Mouse (Mus musculus): ENCODE data around the gene Ttll6. TPM values are rescaled to one million over a fixed set of nuclear protein-coding genes. Genes with fewer than 3 reads are reported as not detected.
"Not testable (repeated sequence)": the region's sequence is repeated elsewhere in the genome, so short reads cannot be mapped to it uniquely, and the experiment has no call there.

Gene Ttll6
- polyA plus RNA-seq, 2 experiments: 0.04 TPM; not detected in 1

DNA sequence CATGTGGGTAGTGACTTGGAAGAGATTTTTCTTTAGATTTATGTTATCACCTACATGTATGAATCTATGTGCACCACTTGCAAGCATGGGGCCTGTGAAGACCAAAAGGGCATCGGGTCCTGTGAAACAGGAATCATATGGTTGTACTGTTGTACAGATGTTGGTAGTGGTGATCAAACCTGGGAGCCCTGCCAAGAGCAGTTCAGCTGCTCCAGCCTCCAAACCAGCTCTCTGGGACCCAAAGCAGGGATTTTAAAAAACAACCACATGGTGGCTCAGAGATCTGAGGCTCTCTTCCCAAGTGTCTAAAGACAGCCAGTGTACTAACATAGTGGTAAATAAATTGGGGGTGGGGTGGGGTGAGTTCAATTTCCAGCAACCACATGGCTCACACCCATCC, 25.2 kb upstream of the Ttll6 start:
- Histone ChIP-seq H3K9me3 (ENCODE audit: control insufficient read depth, low read length) (no peaks in the 10 kb centered on the region), H3K27ac (replicated peaks; ENCODE audit: low read depth, low read length) (no peak overlapping the region), H3K4me3 (replicated peaks; ENCODE audit: low read length) (no peak overlapping the region), H3K36me3 (ENCODE audit: control insufficient read depth, insufficient read depth, low read length) (no peaks in the 10 kb centered on the region), H3K27me3 (ENCODE audit: control insufficient read depth, insufficient read depth, low read length) (no peaks in the 10 kb centered on the region), H3K4me2 (replicated peaks; ENCODE audit: low read depth, low read length, severe bottlenecking) (no peak overlapping the region), H3K9ac (ENCODE audit: low read depth, low read length, severe bottlenecking) (no peak overlapping the region), H3K4me1 (ENCODE audit: control insufficient read depth, insufficient read depth, low read length) (no peaks in the 10 kb centered on the region)
- ATAC-seq (ENCODE audit: low FRiP score, low read depth): no peak
- WGBS: 46% methylated on average over 1 of the region's 1 CpGs
- peak; percentile 55 for DNase-seq (ENCODE audit: low spot score)
- no peak for TF ChIP-seq POLR2A (IDR thresholded peaks at IDR 0.05; ENCODE audit: borderline replicate concordance, extremely low read depth, insufficient read depth, insufficient read length)

GRCm38 (mm10) chr11:96110950-96111349, 22.6 kb upstream of the Ttll6 start:
- not testable (repeated sequence) for H3K27ac ChIP-seq (replicated peaks; ENCODE audit: low read depth, low read length); H3K36me3 ChIP-seq (ENCODE audit: control insufficient read depth, insufficient read depth, low read length); H3K9ac ChIP-seq (ENCODE audit: low read depth, low read length, severe bottlenecking); H3K4me1 ChIP-seq (ENCODE audit: control insufficient read depth, insufficient read depth, low read length); DNase-seq (ENCODE audit: low spot score); H3K9me3 ChIP-seq (ENCODE audit: control insufficient read depth, low read length); H3K4me3 ChIP-seq (replicated peaks; ENCODE audit: low read length); H3K4me2 ChIP-seq (replicated peaks; ENCODE audit: low read depth, low read length, severe bottlenecking); H3K27me3 ChIP-seq (ENCODE audit: control insufficient read depth, insufficient read depth, low read length); ATAC-seq (ENCODE audit: low FRiP score, low read depth)
- WGBS: 60% methylated on average over 2 of the region's 2 CpGs

DNA sequence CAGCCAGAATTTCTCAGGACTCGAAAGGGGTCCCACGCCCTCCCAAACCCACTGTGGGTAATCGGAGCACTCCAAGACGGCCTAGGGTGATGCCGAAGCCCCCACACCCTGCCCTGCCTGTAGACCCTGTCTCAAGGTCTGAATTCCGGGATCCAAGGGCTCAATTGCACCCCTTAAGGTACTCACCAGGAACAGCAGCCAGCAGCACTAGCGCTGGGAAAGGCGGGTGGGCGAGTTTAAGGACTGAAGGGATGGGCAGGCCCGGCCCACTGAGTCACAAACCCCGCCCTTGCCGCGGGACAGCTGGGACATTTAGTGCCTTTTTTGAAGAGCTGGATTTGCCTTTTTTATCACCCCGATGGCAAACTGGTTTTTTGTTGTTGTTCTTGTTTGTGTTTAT, 21.8 kb upstream of the Ttll6 start, which contains the start of gene Calcoco2:
Gene Calcoco2, minus strand, starts transcription at position 214 of the 400 bp plus-strand sequence.
- no peak within 1 kb of the TSS for H3K4me3 ChIP-seq (replicated peaks; ENCODE audit: low read length)
- no peaks in the 10 kb centered on the region for H3K4me1 ChIP-seq (ENCODE audit: control insufficient read depth, insufficient read depth, low read length)
- no peak within 1 kb of the TSS for H3K4me2 ChIP-seq (replicated peaks; ENCODE audit: low read depth, low read length, severe bottlenecking)
- no peak within 1 kb of the TSS for H3K27ac ChIP-seq (replicated peaks; ENCODE audit: low read depth, low read length)
- ATAC-seq (ENCODE audit: low FRiP score, low read depth): no peak
- TF ChIP-seq POLR2A (IDR thresholded peaks at IDR 0.05; ENCODE audit: borderline replicate concordance, extremely low read depth, insufficient read depth, insufficient read length): no peak
- H3K9ac ChIP-seq (ENCODE audit: low read depth, low read length, severe bottlenecking): no peak within 1 kb of the TSS
- 39% methylated on average over 14 of the region's 14 CpGs for WGBS
- H3K36me3 ChIP-seq (ENCODE audit: control insufficient read depth, insufficient read depth, low read length): no peaks in the 10 kb centered on the region
- H3K27me3 ChIP-seq (ENCODE audit: control insufficient read depth, insufficient read depth, low read length): no peaks in the 10 kb centered on the region
- DNase-seq (ENCODE audit: low spot score): no peak
- no peaks in the 10 kb centered on the region for H3K9me3 ChIP-seq (ENCODE audit: control insufficient read depth, low read length)

DNA sequence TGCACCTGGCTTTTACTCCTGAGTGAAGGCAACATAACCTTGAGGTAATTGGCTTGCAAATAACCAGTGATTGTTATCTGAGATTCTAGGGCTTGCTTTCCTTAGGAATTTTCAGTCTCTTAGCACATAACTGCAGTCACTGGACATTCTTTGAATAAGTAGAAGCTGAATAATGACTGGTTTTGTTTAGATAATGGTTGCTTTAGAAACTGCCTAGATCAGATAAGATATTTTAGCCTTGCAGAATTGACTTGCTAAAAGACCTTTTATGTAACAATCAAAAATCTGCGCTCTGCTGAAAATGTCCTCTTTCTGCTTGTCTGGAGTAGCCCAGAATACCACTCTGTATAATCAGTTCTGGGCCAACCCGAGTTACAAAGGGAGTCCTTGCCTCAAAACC, 19.5 kb upstream of the Ttll6 start:
- TF ChIP-seq POLR2A (IDR thresholded peaks at IDR 0.05; ENCODE audit: borderline replicate concordance, extremely low read depth, insufficient read depth, insufficient read length): no peak

DNA sequence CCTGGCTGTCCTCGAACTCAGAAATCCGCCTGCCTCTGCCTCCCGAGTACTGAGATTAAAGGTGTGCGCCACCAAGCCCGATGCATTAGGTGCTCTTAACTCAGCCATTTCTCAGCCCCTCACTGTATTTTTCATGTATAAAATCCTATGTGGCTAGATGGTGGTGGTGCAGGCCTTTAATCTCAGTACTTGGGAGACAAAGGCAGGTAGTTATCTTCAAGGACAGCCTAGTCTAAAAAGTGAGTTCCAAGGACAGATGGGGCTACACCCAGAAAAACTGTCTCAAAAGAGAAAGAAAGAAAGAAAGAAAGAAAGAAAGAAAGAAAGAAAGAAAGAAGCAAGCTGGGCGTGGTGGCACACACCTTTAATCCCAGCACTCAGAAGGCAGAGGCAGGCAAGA, 18.2 kb upstream of the Ttll6 start:
- Histone ChIP-seq H3K36me3 (ENCODE audit: control insufficient read depth, insufficient read depth, low read length) (no peaks in the 10 kb centered on the region), H3K27me3 (ENCODE audit: control insufficient read depth, insufficient read depth, low read length) (no peaks in the 10 kb centered on the region), H3K4me3 (replicated peaks; ENCODE audit: low read length) (no peak overlapping the region), H3K4me1 (ENCODE audit: control insufficient read depth, insufficient read depth, low read length) (no peaks in the 10 kb centered on the region), H3K9me3 (ENCODE audit: control insufficient read depth, low read length) (no peaks in the 10 kb centered on the region), H3K4me2 (replicated peaks; ENCODE audit: low read depth, low read length, severe bottlenecking) (no peak overlapping the region), H3K9ac (ENCODE audit: low read depth, low read length, severe bottlenecking) (no peak overlapping the region), H3K27ac (replicated peaks; ENCODE audit: low read depth, low read length) (no peak overlapping the region)
- ATAC-seq (ENCODE audit: low FRiP score, low read depth) (no peak), DNase-seq (ENCODE audit: low spot score) (no peak)
- TF ChIP-seq POLR2A (IDR thresholded peaks at IDR 0.05; ENCODE audit: borderline replicate concordance, extremely low read depth, insufficient read depth, insufficient read length): no peak
- 85% methylated on average over 6 of the region's 6 CpGs for WGBS

More for the DNA sequence above, 19.5 kb upstream of the Ttll6 start:
- ATAC-seq (ENCODE audit: low FRiP score, low read depth) (no peak), DNase-seq (ENCODE audit: low spot score) (no peak)
- Histone ChIP-seq H3K4me1 (ENCODE audit: control insufficient read depth, insufficient read depth, low read length) (no peaks in the 10 kb centered on the region), H3K4me3 (replicated peaks; ENCODE audit: low read length) (no peak overlapping the region), H3K4me2 (replicated peaks; ENCODE audit: low read depth, low read length, severe bottlenecking) (no peak overlapping the region), H3K9me3 (ENCODE audit: control insufficient read depth, low read length) (no peaks in the 10 kb centered on the region), H3K9ac (ENCODE audit: low read depth, low read length, severe bottlenecking) (no peak overlapping the region), H3K36me3 (ENCODE audit: control insufficient read depth, insufficient read depth, low read length) (no peaks in the 10 kb centered on the region), H3K27ac (replicated peaks; ENCODE audit: low read depth, low read length) (no peak overlapping the region), H3K27me3 (ENCODE audit: control insufficient read depth, insufficient read depth, low read length) (no peaks in the 10 kb centered on the region)
- 74% methylated on average over 2 of the region's 2 CpGs for WGBS

DNA sequence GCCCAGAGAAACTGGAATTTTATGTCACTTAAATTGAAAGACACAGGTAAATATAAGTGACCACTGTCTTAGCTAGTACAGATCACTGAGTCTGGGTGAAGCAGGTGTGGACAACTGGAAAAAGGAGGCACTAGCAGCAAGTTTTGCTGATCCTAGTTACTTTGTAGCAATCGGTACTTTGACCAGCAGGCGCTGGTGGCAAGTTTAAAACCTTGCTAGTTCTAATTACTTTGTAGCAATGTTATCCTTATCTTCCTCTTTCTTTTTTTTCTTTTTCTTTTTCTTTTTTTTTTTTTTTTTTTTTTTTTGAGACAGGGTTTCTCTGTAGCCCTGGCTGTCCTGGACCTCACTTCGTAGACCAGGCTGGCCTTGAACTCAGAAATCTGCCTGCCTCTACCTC, 17.5 kb upstream of the Ttll6 start:
- no peak overlapping the region for H3K27ac ChIP-seq (replicated peaks; ENCODE audit: low read depth, low read length)
- WGBS: 81% methylated on average over 3 of the region's 3 CpGs
- no peaks in the 10 kb centered on the region for H3K4me1 ChIP-seq (ENCODE audit: control insufficient read depth, insufficient read depth, low read length)
- no peak overlapping the region for H3K4me3 ChIP-seq (replicated peaks; ENCODE audit: low read length)
- no peak for TF ChIP-seq POLR2A (IDR thresholded peaks at IDR 0.05; ENCODE audit: borderline replicate concordance, extremely low read depth, insufficient read depth, insufficient read length)
- H3K36me3 ChIP-seq (ENCODE audit: control insufficient read depth, insufficient read depth, low read length): no peaks in the 10 kb centered on the region
- no peaks in the 10 kb centered on the region for H3K9me3 ChIP-seq (ENCODE audit: control insufficient read depth, low read length)
- ATAC-seq (ENCODE audit: low FRiP score, low read depth) (no peak), DNase-seq (ENCODE audit: low spot score) (no peak)
- no peak overlapping the region for H3K9ac ChIP-seq (ENCODE audit: low read depth, low read length, severe bottlenecking)
- no peak overlapping the region for H3K4me2 ChIP-seq (replicated peaks; ENCODE audit: low read depth, low read length, severe bottlenecking)
- H3K27me3 ChIP-seq (ENCODE audit: control insufficient read depth, insufficient read depth, low read length): no peaks in the 10 kb centered on the region

DNA sequence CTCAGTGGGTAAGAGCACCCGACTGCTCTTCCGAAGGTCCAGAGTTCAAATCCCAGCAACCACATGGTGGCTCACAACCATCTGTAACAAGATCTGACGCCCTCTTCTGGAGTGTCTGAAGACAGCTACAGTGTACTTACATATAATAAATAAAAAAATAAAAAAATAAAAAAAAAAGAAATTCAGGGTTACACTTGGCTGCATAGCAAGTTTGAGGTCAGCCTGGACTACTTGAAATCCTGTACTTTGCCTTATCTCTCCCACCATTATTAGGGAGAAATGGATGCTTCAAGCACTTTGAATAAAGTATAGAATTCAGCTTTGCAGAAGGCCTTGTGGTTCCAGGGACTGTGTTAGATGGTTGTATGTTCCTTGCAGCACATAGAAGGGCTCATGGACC, 16.7 kb upstream of the Ttll6 start:
- 77% methylated on average over 3 of the region's 3 CpGs for WGBS
- not testable (repeated sequence) for ATAC-seq (ENCODE audit: low FRiP score, low read depth); H3K4me1 ChIP-seq (ENCODE audit: control insufficient read depth, insufficient read depth, low read length); H3K4me2 ChIP-seq (replicated peaks; ENCODE audit: low read depth, low read length, severe bottlenecking); H3K9ac ChIP-seq (ENCODE audit: low read depth, low read length, severe bottlenecking); H3K36me3 ChIP-seq (ENCODE audit: control insufficient read depth, insufficient read depth, low read length); H3K27ac ChIP-seq (replicated peaks; ENCODE audit: low read depth, low read length); DNase-seq (ENCODE audit: low spot score); H3K9me3 ChIP-seq (ENCODE audit: control insufficient read depth, low read length); H3K27me3 ChIP-seq (ENCODE audit: control insufficient read depth, insufficient read depth, low read length); H3K4me3 ChIP-seq (replicated peaks; ENCODE audit: low read length)
